Mouse (Mus musculus): Measurements from ENCODE around the gene Xrcc5. TPM values are rescaled to one million over a fixed set of nuclear protein-coding genes. Genes with fewer than 3 reads are reported as not detected.

Xrcc5 gene
- total RNA-seq (2012; rRNA removed) (47.2 and 50.6 TPM in 2 replicates), polyA plus RNA-seq (2012; ENCODE audit: insufficient read depth in 1 of 2, insufficient read length in 2 of 2, low read depth in 1 of 2, low replicate concordance in 2 of 2, missing spikeins in 1 of 2) (10 to 100 TPM in 1 of 2 experiments, not detected in 1; 32.7 TPM)

DNA sequence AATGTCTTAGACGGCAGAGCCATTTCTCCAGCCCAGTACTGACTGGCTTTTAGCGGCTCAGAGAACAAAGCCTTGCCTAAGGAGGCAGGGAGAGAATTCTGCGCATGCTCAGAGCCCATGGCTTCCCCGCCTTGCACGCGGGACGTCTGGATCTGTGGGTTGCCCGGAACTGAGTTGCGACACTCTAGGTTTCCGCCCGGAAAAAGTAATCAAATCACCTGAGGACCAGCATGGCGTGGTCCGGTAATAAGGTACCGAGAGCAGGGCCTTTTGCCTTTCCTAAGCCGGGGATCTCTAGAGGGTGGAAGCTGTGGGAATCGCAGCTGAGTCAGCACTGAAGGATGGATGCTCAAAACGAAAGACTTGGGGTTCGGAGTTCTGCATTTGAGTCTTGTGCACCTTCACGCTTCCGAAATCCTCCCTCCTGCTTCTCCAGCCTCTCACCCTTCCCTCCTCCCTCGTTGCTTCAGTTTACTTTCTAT, at the start of gene Xrcc5:
TSS of gene Xrcc5 (plus strand) at position 105 of the 482 bp plus-strand sequence.
- peak; percentile 98 for DNase-seq (ENCODE audit: low read depth, low spot score)
- peak within 1 kb of the TSS; percentile 97 for H3K27ac ChIP-seq (ENCODE audit: control insufficient read depth, low read depth, low read length)
- H3K4me3 ChIP-seq (ENCODE audit: control insufficient read depth in 1 of 2, insufficient read depth in 1 of 2, low read depth in 2 of 2, low read length in 2 of 2) = peak within 1 kb of the TSS; percentile 77 to 90
- no peaks in the 10 kb centered on the region; a peak in 1 of 4 replicates for H3K27me3 ChIP-seq (ENCODE audit: control insufficient read depth in 1 of 2, insufficient read depth in 2 of 2, low read length in 2 of 2)
- H3K79me2 ChIP-seq (ENCODE audit: control insufficient read depth, insufficient read depth, low read length, poor library complexity) = peaks cover 9% of the 10 kb centered on the region
- no peaks in the 10 kb centered on the region for H3K9me3 ChIP-seq (replicated peaks; ENCODE audit: insufficient read depth, low read length)
- H3K36me3 ChIP-seq (ENCODE audit: control insufficient read depth in 1 of 2, insufficient read depth in 2 of 2, low read length in 2 of 2) = peaks cover 0 to 14% of the 10 kb centered on the region in 2 experiments; a peak in 2 of 4 replicates
- no peak for TF ChIP-seq GATA1 (IDR thresholded peaks at IDR 0.05; ENCODE audit: low read depth, low read length)
- TF ChIP-seq POLR2AphosphoS2 (IDR thresholded peaks at IDR 0.05; ENCODE audit: low read length) = peak; percentile 70
- 0 out of 2 replicates have a peak, but pooled peaks have one; percentile 23 for TF ChIP-seq USF1 (IDR thresholded peaks at IDR 0.05; ENCODE audit: low read depth, low read length)
- TF ChIP-seq NRF1 (IDR thresholded peaks at IDR 0.05; ENCODE audit: insufficient read depth, low read depth, low read length, poor library complexity, severe bottlenecking) = peak; percentile 88
- TF ChIP-seq CHD1 (IDR thresholded peaks at IDR 0.05; ENCODE audit: low read depth, low read length) = no peak
- TF ChIP-seq ETS1 (IDR thresholded peaks at IDR 0.05; ENCODE audit: low read depth, low read length) = 0 out of 2 replicates have a peak, but pooled peaks have one; percentile 7
- peak; percentile 55; the same call in 1 of the 2 replicates for TF ChIP-seq ZMIZ1 (IDR thresholded peaks at IDR 0.05; ENCODE audit: low read depth, low read length)
- peak; percentile 83 for TF ChIP-seq HCFC1 (IDR thresholded peaks at IDR 0.05; ENCODE audit: low read depth, low read length)
- peak; percentile 56; the same call in 1 of the 2 replicates for TF ChIP-seq ELF1 (IDR thresholded peaks at IDR 0.05; ENCODE audit: low read depth, low read length)
- peak; percentile 81 to 96 for TF ChIP-seq POLR2A (IDR thresholded peaks at IDR 0.05; ENCODE audit: control insufficient read depth in 1 of 2, insufficient read depth in 1 of 2, low read depth in 1 of 2, low read length in 2 of 2, poor library complexity in 1 of 2)
- TF ChIP-seq MAX (IDR thresholded peaks at IDR 0.05; ENCODE audit: low read length) = peak; percentile 80
- peak; percentile 86 for TF ChIP-seq MXI1 (IDR thresholded peaks at IDR 0.05; ENCODE audit: low read depth, low read length)
- TF ChIP-seq CHD2 (IDR thresholded peaks at IDR 0.05; ENCODE audit: low read length) = no peak
- TF ChIP-seq UBTF (IDR thresholded peaks at IDR 0.05; ENCODE audit: borderline replicate concordance, insufficient read depth, low read depth, low read length) = peak; percentile 73; the same call in 1 of the 2 replicates
- TF ChIP-seq TBP (IDR thresholded peaks at IDR 0.05; ENCODE audit: low read depth, low read length) = peak; percentile 95
- no peak for TF ChIP-seq JUND (IDR thresholded peaks at IDR 0.05; ENCODE audit: low read depth, low read length)
- no peak for TF ChIP-seq MAZ (IDR thresholded peaks at IDR 0.05; ENCODE audit: low read depth, low read length)
- TF ChIP-seq MEF2A (IDR thresholded peaks at IDR 0.05; ENCODE audit: extremely low read depth, insufficient replicate concordance, low read depth, low read length, poor library complexity, severe bottlenecking) = no peak
- no peak for TF ChIP-seq E2F4 (IDR thresholded peaks at IDR 0.05; ENCODE audit: borderline replicate concordance, low read depth, low read length)
- TF ChIP-seq KAT2A (conservative IDR thresholded peaks at IDR 0.05; ENCODE audit: low read depth, low read length) = no peak; the same call in 1 of the 2 replicates
- no peak for TF ChIP-seq GABPA (IDR thresholded peaks at IDR 0.05; ENCODE audit: low read depth, low read length)
- TF ChIP-seq BHLHE40 (IDR thresholded peaks at IDR 0.05; ENCODE audit: borderline replicate concordance, low read depth, low read length) = no peak
- no peak for TF ChIP-seq EP300 (IDR thresholded peaks at IDR 0.05; ENCODE audit: low read depth in 1 of 2, low read length in 2 of 2)
- peak; percentile 91 for TF ChIP-seq NELFE (IDR thresholded peaks at IDR 0.05; ENCODE audit: low read depth, low read length)
- no peak for TF ChIP-seq CTCF (IDR thresholded peaks at IDR 0.05 in 2 of 3, conservative IDR thresholded peaks at IDR 0.05 in 1 of 3; ENCODE audit: control insufficient read depth in 1 of 3, insufficient read depth in 1 of 3, low read depth in 2 of 3, low read length in 3 of 3, poor library complexity in 1 of 3, severe bottlenecking in 1 of 3)
- TF ChIP-seq RAD21 (IDR thresholded peaks at IDR 0.05; ENCODE audit: low read depth, low read length) = no peak
- peak; percentile 77 for TF ChIP-seq SIN3A (IDR thresholded peaks at IDR 0.05; ENCODE audit: low read length)
- peak; percentile 74 for TF ChIP-seq TCF12 (IDR thresholded peaks at IDR 0.05; ENCODE audit: low read depth, low read length)
- no peak for TF ChIP-seq ZNF384 (IDR thresholded peaks at IDR 0.05; ENCODE audit: low read depth, low read length)
- peak; percentile 84 for TF ChIP-seq MYC (IDR thresholded peaks at IDR 0.05; ENCODE audit: low read depth, low read length)
- no peak for TF ChIP-seq ZKSCAN1 (IDR thresholded peaks at IDR 0.05; ENCODE audit: low read depth, low read length)
- H3K4me1 ChIP-seq (ENCODE audit: control insufficient read depth in 1 of 2, insufficient read depth in 2 of 2, low read length in 2 of 2) = peaks cover 0 to 7% of the 10 kb centered on the region in 2 experiments; a peak in 3 of 4 replicates
- H3K9ac ChIP-seq (ENCODE audit: control insufficient read depth, low read depth, low read length, poor library complexity, severe bottlenecking) = peak within 1 kb of the TSS; percentile 92

All from MEL (cell line).